Mouse (Mus musculus) cerebellum, adult 9-10 months (tissue): ENCODE results near the gene D7Ertd443e.

Experiments
- DNase-seq: peaks from one replicate; pipeline ENCODE4 v3.0.0; 2022

Gene D7Ertd443e

DNA sequence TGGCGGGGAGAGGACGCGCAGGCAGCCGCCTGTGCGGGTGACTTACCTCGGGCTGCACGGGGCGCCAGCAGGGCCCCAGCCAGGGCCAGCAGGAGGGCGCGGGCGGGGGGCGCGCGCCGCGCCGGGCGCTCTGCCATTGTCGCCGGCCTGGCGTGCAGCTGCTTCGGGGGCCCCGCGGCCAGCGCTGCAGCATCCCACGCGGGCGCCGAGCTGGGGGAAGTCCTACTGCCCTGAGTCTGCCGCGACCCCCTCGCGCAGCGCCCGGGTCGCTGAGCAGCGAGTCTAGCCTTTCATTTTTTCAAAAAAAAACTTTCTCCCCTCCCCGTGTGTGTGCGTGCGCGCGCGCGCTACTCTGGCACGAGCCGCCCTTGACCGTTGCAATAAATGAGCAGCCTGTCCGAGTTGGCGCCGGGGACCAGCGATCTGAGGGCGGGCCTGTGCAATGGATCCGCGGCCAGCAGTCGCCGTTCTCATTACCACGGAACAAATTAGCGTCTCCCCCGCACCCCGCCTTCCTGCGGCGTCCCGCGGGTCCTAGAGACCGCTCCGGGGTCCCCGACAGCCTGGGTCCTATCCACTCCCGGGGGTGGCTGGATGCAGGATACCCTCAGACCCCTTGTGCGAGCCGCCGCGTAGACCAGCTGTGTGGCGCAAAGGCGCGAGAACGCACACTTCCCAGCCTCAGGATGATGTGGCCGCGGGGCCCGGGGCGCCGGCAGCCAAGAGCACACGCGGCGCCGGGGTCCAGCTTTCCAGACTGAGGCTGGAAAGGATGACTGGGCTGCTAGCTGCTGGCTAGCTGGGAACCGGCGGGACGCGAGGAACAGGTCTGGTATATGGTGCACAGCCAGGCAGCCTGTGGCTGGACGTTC, 160.5 kb downstream of the D7Ertd443e start:
- peak; percentile 5 for DNase-seq

DNA sequence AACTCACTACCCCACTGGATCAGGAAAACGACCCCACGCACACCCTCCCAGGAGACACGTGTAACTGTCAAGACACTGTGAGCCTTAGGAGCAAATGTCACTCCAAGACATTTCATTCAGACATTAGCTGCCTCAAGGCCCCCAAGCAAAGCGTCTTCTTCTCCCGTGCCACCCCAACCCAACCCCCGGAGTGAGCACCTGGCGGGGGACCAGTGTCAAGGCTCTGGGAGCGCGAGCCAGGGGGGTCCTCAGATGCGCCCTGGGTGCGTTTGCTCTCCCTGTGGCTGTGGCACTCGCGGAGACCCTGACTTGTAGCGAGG, 161.1 kb downstream of the D7Ertd443e start:
- DNase-seq, result no peak

DNA sequence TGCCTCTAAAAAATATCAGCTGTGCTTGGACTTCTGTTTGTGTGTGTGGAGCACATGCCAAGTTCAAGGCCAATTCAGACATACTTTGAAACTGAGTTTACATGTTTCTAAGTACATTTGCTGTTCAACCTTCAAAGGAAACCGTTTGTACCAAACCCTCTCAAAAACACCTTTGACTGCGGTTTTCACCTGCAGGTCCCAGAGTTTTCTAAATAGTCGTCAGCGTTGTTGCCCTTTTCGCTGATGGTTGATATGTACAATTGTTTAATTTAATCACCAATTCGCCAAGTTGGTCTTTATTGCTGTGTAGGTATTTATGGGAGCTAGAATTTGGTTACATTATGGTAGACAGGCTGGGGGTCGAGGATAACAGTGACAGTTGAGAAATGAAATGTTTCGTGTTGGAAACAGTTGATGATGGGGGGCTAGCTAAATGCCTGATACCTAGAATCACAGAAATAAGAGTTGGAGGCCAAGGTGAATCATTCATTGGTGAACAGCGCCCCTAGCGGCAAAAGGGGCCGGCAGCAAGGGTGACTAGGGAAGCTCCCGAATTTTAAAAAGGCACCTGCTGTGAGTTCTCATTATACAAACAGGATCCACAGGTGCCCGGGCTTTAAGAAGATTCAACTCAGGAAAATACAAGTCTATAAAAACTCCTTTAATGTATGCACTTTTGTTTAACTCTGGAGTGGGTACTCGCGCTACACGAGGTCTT, 161.9 kb downstream of the D7Ertd443e start:
- peak; percentile 61 for DNase-seq
